Mouse (Mus musculus) lung, adult 2 months (tissue): ENCODE results near the gene Olfr212.

Experiments used
- CTCF ChIP-seq: fragments of 200-500 bp; IDR thresholded peaks from 2 replicates; pipeline ENCODE4 v1.5.1; 2011; ENCODE audit warnings: mild to moderate bottlenecking, low read length, control low read depth; ENCODE audit not compliant: insufficient read depth
- POLR2A ChIP-seq: fragments of 200-500 bp; IDR thresholded peaks from 2 replicates; pipeline ENCODE4 v1.6.1; 2011; ENCODE audit warnings: low read depth, mild to moderate bottlenecking, control low read depth, low read length, borderline replicate concordance; ENCODE audit errors: extremely low read depth

- TF ChIP-seq CTCF (no peak), POLR2A (no peak)
Measured at GRCm38 (mm10) chr6:116553935-116554334, 47.6 kb downstream of the Olfr212 start, which contains the start of gene Olfr214.
